Mouse (Mus musculus): ENCODE measurements around the gene Neurod4. TPM values are rescaled to one million over a fixed set of nuclear protein-coding genes. Genes with fewer than 3 reads are reported as not detected.

Gene Neurod4
- polyA plus RNA-seq (2012): not detected in 2 replicates

- no peaks in the 10 kb centered on the region for H3K9me3 ChIP-seq (ENCODE audit: control insufficient read depth, low read length)
- no peak within 1 kb of the TSS for H3K4me3 ChIP-seq (replicated peaks)
- H3K4me1 ChIP-seq (ENCODE audit: control insufficient read depth): no peaks in the 10 kb centered on the region
- H3K27me3 ChIP-seq (ENCODE audit: control insufficient read depth): no peaks in the 10 kb centered on the region
- TF ChIP-seq GATA1 (IDR thresholded peaks at IDR 0.05; ENCODE audit: low read length) (no peak), TAL1 (IDR thresholded peaks at IDR 0.05; ENCODE audit: low read length) (no peak)
- no peaks in the 10 kb centered on the region for H3K36me3 ChIP-seq (ENCODE audit: control insufficient read depth)
Observed at GRCm38 (mm10) chr10:130280066-130280465, at the start of gene Neurod4. TSS of gene Neurod4 (minus strand) at chr10:130280240.

- Histone ChIP-seq H3K36me3 (ENCODE audit: control insufficient read depth) (no peaks in the 10 kb centered on the region), H3K27me3 (ENCODE audit: control insufficient read depth) (no peaks in the 10 kb centered on the region), H3K4me1 (ENCODE audit: control insufficient read depth) (no peaks in the 10 kb centered on the region), H3K4me3 (replicated peaks) (no peak overlapping the region), H3K9me3 (ENCODE audit: control insufficient read depth, low read length) (no peaks in the 10 kb centered on the region)
- TF ChIP-seq TAL1 (IDR thresholded peaks at IDR 0.05; ENCODE audit: low read length) (no peak), GATA1 (IDR thresholded peaks at IDR 0.05; ENCODE audit: low read length) (no peak)
Observed at GRCm38 (mm10) chr10:130324243-130324642, 44.2 kb upstream of the Neurod4 start.

GRCm38 (mm10) chr10:130322637-130323036 lies 42.6 kb upstream of the Neurod4 start, which contains the start of gene Tespa1:
TSS of gene Tespa1 (plus strand) at chr10:130322870.
- H3K27me3 ChIP-seq (ENCODE audit: control insufficient read depth): no peaks in the 10 kb centered on the region
- H3K4me3 ChIP-seq (replicated peaks): no peak within 1 kb of the TSS
- H3K4me1 ChIP-seq (ENCODE audit: control insufficient read depth): no peaks in the 10 kb centered on the region
- no peaks in the 10 kb centered on the region for H3K36me3 ChIP-seq (ENCODE audit: control insufficient read depth)
- TF ChIP-seq TAL1 (IDR thresholded peaks at IDR 0.05; ENCODE audit: low read length): no peak
- TF ChIP-seq GATA1 (IDR thresholded peaks at IDR 0.05; ENCODE audit: low read length): no peak
- no peaks in the 10 kb centered on the region for H3K9me3 ChIP-seq (ENCODE audit: control insufficient read depth, low read length)

GRCm38 (mm10) chr10:130322062-130322461 lies 42.0 kb upstream of the Neurod4 start:
- Histone ChIP-seq H3K9me3 (ENCODE audit: control insufficient read depth, low read length) (no peaks in the 10 kb centered on the region), H3K4me1 (ENCODE audit: control insufficient read depth) (no peaks in the 10 kb centered on the region), H3K27me3 (ENCODE audit: control insufficient read depth) (no peaks in the 10 kb centered on the region), H3K4me3 (replicated peaks) (no peak overlapping the region), H3K36me3 (ENCODE audit: control insufficient read depth) (no peaks in the 10 kb centered on the region)
- TF ChIP-seq GATA1 (IDR thresholded peaks at IDR 0.05; ENCODE audit: low read length) (no peak), TAL1 (IDR thresholded peaks at IDR 0.05; ENCODE audit: low read length) (no peak)

- H3K4me3 ChIP-seq (replicated peaks): no peak overlapping the region
- H3K27me3 ChIP-seq (ENCODE audit: control insufficient read depth): no peaks in the 10 kb centered on the region
- no peaks in the 10 kb centered on the region for H3K4me1 ChIP-seq (ENCODE audit: control insufficient read depth)
- TF ChIP-seq GATA1 (IDR thresholded peaks at IDR 0.05; ENCODE audit: low read length) (no peak), TAL1 (IDR thresholded peaks at IDR 0.05; ENCODE audit: low read length) (no peak)
- H3K36me3 ChIP-seq (ENCODE audit: control insufficient read depth): no peaks in the 10 kb centered on the region
- no peaks in the 10 kb centered on the region for H3K9me3 ChIP-seq (ENCODE audit: control insufficient read depth, low read length)
Observed at GRCm38 (mm10) chr10:130320715-130321114, 40.7 kb upstream of the Neurod4 start.

GRCm38 (mm10) chr10:130318720-130319119 lies 38.7 kb upstream of the Neurod4 start:
- H3K36me3 ChIP-seq (ENCODE audit: control insufficient read depth): no peaks in the 10 kb centered on the region
- H3K9me3 ChIP-seq (ENCODE audit: control insufficient read depth, low read length): no peaks in the 10 kb centered on the region
- H3K4me3 ChIP-seq (replicated peaks): no peak overlapping the region
- H3K4me1 ChIP-seq (ENCODE audit: control insufficient read depth): no peaks in the 10 kb centered on the region
- no peak for TF ChIP-seq GATA1 (IDR thresholded peaks at IDR 0.05; ENCODE audit: low read length)
- no peak for TF ChIP-seq TAL1 (IDR thresholded peaks at IDR 0.05; ENCODE audit: low read length)
- H3K27me3 ChIP-seq (ENCODE audit: control insufficient read depth): no peaks in the 10 kb centered on the region

GRCm38 (mm10) chr10:130315846-130316245 lies 35.8 kb upstream of the Neurod4 start:
- H3K4me1 ChIP-seq (ENCODE audit: control insufficient read depth): no peaks in the 10 kb centered on the region
- H3K36me3 ChIP-seq (ENCODE audit: control insufficient read depth): no peaks in the 10 kb centered on the region
- no peak for TF ChIP-seq TAL1 (IDR thresholded peaks at IDR 0.05; ENCODE audit: low read length)
- TF ChIP-seq GATA1 (IDR thresholded peaks at IDR 0.05; ENCODE audit: low read length): no peak
- no peaks in the 10 kb centered on the region for H3K27me3 ChIP-seq (ENCODE audit: control insufficient read depth)
- H3K9me3 ChIP-seq (ENCODE audit: control insufficient read depth, low read length): no peaks in the 10 kb centered on the region
- H3K4me3 ChIP-seq (replicated peaks): no peak overlapping the region

GRCm38 (mm10) chr10:130314110-130314829 lies 34.2 kb upstream of the Neurod4 start:
- TF ChIP-seq GATA1 (IDR thresholded peaks at IDR 0.05; ENCODE audit: low read length): no peak
- TF ChIP-seq TAL1 (IDR thresholded peaks at IDR 0.05; ENCODE audit: low read length): no peak
- Histone ChIP-seq H3K4me3 (replicated peaks) (no peak overlapping the region), H3K9me3 (ENCODE audit: control insufficient read depth, low read length) (no peaks in the 10 kb centered on the region), H3K27me3 (ENCODE audit: control insufficient read depth) (no peaks in the 10 kb centered on the region), H3K4me1 (ENCODE audit: control insufficient read depth) (no peaks in the 10 kb centered on the region), H3K36me3 (ENCODE audit: control insufficient read depth) (no peaks in the 10 kb centered on the region)

GRCm38 (mm10) chr10:130313531-130313930 lies 33.5 kb upstream of the Neurod4 start:
- Histone ChIP-seq H3K4me3 (replicated peaks) (no peak overlapping the region), H3K27me3 (ENCODE audit: control insufficient read depth) (no peaks in the 10 kb centered on the region), H3K4me1 (ENCODE audit: control insufficient read depth) (no peaks in the 10 kb centered on the region), H3K9me3 (ENCODE audit: control insufficient read depth, low read length) (no peaks in the 10 kb centered on the region), H3K36me3 (ENCODE audit: control insufficient read depth) (no peaks in the 10 kb centered on the region)
- TF ChIP-seq GATA1 (IDR thresholded peaks at IDR 0.05; ENCODE audit: low read length) (no peak), TAL1 (IDR thresholded peaks at IDR 0.05; ENCODE audit: low read length) (no peak)

All from erythroblast, embryonic 14.5 days (primary cell).